Mouse (Mus musculus) brain, embryonic 14.5 days (tissue): ENCODE measurements around the gene Wbp2.

Experiments
- CTCF ChIP-seq: fragments of 200-500 bp; IDR thresholded peaks from 2 replicates; pipeline ENCODE4 v1.5.1; 2012; ENCODE audit warnings: inconsistent platforms, mild to moderate bottlenecking, moderate library complexity, borderline replicate concordance; ENCODE audit not compliant: insufficient read depth, insufficient read length; ENCODE audit errors: extremely low read depth
- POLR2A ChIP-seq: fragments of 200-500 bp; IDR thresholded peaks from 2 replicates; pipeline ENCODE4 v1.6.1; 2012; ENCODE audit warnings: mild to moderate bottlenecking, inconsistent platforms, borderline replicate concordance; ENCODE audit not compliant: poor library complexity, insufficient read depth, insufficient read length, severe bottlenecking; ENCODE audit errors: extremely low read depth

DNA sequence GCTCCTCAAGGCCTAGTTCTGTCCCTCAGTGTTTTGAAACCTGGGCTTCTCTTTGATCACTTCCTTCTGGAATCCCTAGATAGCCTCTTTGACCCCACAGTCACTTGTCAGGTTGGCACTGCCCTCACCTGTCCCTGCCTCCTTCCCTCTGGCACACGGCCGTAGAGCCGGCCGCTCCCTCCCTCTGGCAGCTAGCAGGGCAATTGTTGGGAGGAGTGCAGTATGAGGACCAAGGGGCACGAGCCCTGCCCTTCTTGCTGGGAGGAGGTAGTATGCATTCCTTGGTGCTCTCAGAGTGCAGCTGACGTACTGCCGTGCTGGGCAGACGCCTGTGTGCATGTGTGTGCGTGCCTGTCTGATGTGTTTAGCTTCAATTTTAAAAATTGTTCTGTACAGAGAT is 26.2 kb downstream of the Wbp2 start:
- TF ChIP-seq CTCF = no peak
- TF ChIP-seq POLR2A = no peak
